ENCODE assay signal across 8 mouse cellular contexts in the genomic region with DNA sequence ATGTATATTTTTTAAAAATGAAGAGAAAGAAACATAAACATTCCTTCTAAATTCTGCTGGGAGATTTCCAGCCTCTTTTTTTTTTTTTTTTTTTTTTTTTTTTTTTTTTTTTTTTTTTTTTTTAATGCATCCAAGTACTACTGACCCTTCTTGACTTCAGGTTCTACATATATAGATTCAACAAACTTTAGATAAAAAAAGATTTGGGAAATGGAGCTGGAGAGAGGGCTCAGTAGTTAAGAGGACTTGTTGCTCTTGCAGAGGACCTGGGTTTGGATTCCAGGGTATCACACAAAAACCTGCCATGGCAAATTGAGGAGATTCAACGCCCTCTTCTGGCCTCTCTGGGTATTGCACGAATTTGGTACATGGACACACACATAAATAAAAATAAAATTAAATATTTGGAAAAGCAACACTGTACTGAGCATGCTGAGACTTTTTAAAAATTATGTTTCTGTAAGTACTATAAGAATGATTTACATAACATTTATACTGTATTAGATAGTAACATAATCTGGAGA. TPM values are rescaled to one million over a fixed set of nuclear protein-coding genes. Genes with fewer than 3 reads are reported as not detected.
A peak's percentile ranks its signal among the peaks of the same experiment; 100 is the strongest.
DNase-seq lines count a peak whose midpoint lies in the region; ATAC-seq and TF ChIP-seq lines count a peak whose summit lies in the region.
"Had no signal": no experiment of that assay in that cellular context is flagged by ENCODE, and none has a peak within 500 bp of the region (broad histone marks: within the 10 kb centered on the region; RNA-seq: fewer than 3 reads in every experiment).

No protein-coding gene starts in this region.

- POLR2A ChIA-PET in Patski (lab: Charles Lee), result interaction anchor here (1.1 kb wide), 1 partner anchor 346 kb away, joined by 3 read pairs; no protein-coding TSS in a partner anchor

- H3K27ac ChIP-seq in left cerebral cortex, adult 2 months, result no peak overlapping the region
- H3K27ac ChIP-seq: liver, embryonic 13.5 days had no signal

- no peak for ATAC-seq in Patski
- no peak for ATAC-seq in megakaryocyte, adult 5-6 weeks (ENCODE audit: poor library complexity, severe bottlenecking)

- CTCF ChIA-PET in Patski (lab: Charles Lee), result interaction anchor here (1.0 kb wide), 1 partner anchor 346 kb away, joined by 5 read pairs; no protein-coding TSS in a partner anchor

- no peak overlapping the region for H3K4me3 ChIP-seq in left cerebral cortex, adult 2 months
- H3K4me3 ChIP-seq: liver, embryonic 13.5 days had no signal

- intact Hi-C loops in left cerebral cortex, adult 2 months (cut with DNase I), result loop anchor here (5.0 kb wide), 2 partner anchors 237 to 542 kb away; a partner anchor contains a TSS
- intact Hi-C loops in left cerebral cortex, postnatal 10 days (cut with DNase I), result loop anchor here (5.0 kb wide), 2 partner anchors 152 to 252 kb away; no protein-coding TSS in a partner anchor

- in situ Hi-C loops in Patski (cut with MboI; ENCODE audit: low pct_unique_long_range_greater_than_20kb), result loop anchor here (10.0 to 25.0 kb wide), 3 partner anchors 155 to 608 kb away; a partner anchor contains a TSS

- TF ChIP-seq CTCF in left cerebral cortex, adult 2 months (IDR thresholded peaks at IDR 0.05), result peak; percentile 45
- peak; percentile 61 for TF ChIP-seq CTCF in Patski (IDR thresholded peaks at IDR 0.05)

- no peak for DNase-seq in left cerebral cortex, adult 2 months (ENCODE audit: extremely low spot score in 1 of 2, low spot score in 2 of 2)
- DNase-seq in left cerebral cortex, postnatal 10 days (ENCODE audit: extremely low spot score in 1 of 2, low spot score in 2 of 2), result no peak
- peak; percentile 19 to 37 for DNase-seq in CD8-positive naive resting alpha-beta T cell, adult 2 months (ENCODE audit: low read depth in 2 of 2, low spot score in 2 of 2)
- DNase-seq in Patski (ENCODE audit: low read depth, low spot score), result no peak
- DNase-seq in induced T-regulatory cell, adult 2 months (ENCODE audit: low read depth), result peak; percentile 73
- no peak for DNase-seq in right cerebral cortex, adult 18-20 months
- DNase-seq: liver, embryonic 13.5 days had no signal

- no peaks in the 10 kb centered on the region for H3K27me3 ChIP-seq in Patski
- H3K27me3 ChIP-seq: liver, embryonic 13.5 days had no signal

RNA-seq across cellular contexts. Expression of a gene that starts 14.8 kb away (rescaled TPM):
- not detected for total RNA-seq in left cerebral cortex, adult 2 months (2021)
- total RNA-seq in left cerebral cortex, postnatal 10 days (2021), result not detected
- polyA plus RNA-seq in Patski (2021), result not detected
- total RNA-seq in megakaryocyte, adult 5-6 weeks (2015), result 15.1 and 18.2 TPM in 2 replicates
- total RNA-seq in megakaryocyte, adult 5-6 weeks (2017), result 14.5 and 18.9 TPM in 2 replicates

Comparison
In these comparisons a context has a peak if more than half of its experiments do, and no peak if none do; other contexts are left out.
1. DNase-seq: peak in CD8-positive naive resting alpha-beta T cell, adult 2 months (2 of 2) and induced T-regulatory cell, adult 2 months (single experiment); none in left cerebral cortex, adult 2 months (0 of 2), left cerebral cortex, postnatal 10 days (0 of 2), Patski (single experiment) and right cerebral cortex, adult 18-20 months (single experiment).
2. RNA of a gene that starts 14.8 kb away (total RNA-seq): 14.5 to 18.9 TPM in megakaryocyte, adult 5-6 weeks; not detected in left cerebral cortex, adult 2 months and not detected in left cerebral cortex, postnatal 10 days; every median in the first group is over 10 times any median in the second.